Mouse (Mus musculus) liver, postnatal 0 days (tissue): ENCODE results near the gene Shq1. TPM values are rescaled to one million over a fixed set of nuclear protein-coding genes. Genes with fewer than 3 reads are reported as not detected.

ENCODE experiments used
- ATAC-seq: fragments of 200-750 bp; cut with Nextera tagmentation; 2 replicates; pipeline ENCODE4 v1.8.0; 2017; ENCODE audit warnings: mild to moderate bottlenecking, moderate library complexity
- DNase-seq: peaks from one replicate; pipeline ENCODE4 v3.0.0-alpha.2; 2016
- H3K27ac ChIP-seq: fragments of 300-500 bp; sonication (generic); 2 replicates; pipeline ENCODE4 v1.5.1; 2014; ENCODE audit warnings: antibody characterized with exemption, moderate library complexity, mild to moderate bottlenecking, low read depth
- H3K27me3 ChIP-seq: fragments of 300-500 bp; sonication (generic); 2 replicates; pipeline ENCODE4 v1.6.1; 2014; ENCODE audit warnings: low read length, control low read depth, mixed read lengths; ENCODE audit not compliant: insufficient read depth
- H3K36me3 ChIP-seq: fragments of 300-500 bp; sonication (generic); replicated peaks from 2 replicates; pipeline ENCODE4 v1.6.1; 2014; ENCODE audit warnings: mild to moderate bottlenecking, control low read depth, low read length, moderate library complexity, mixed read lengths; ENCODE audit not compliant: insufficient read depth
- H3K4me1 ChIP-seq: fragments of 300-500 bp; sonication (generic); 2 replicates; pipeline ENCODE4 v1.6.1; 2014; ENCODE audit warnings: antibody characterized with exemption, mild to moderate bottlenecking, control low read depth; ENCODE audit not compliant: insufficient read depth
- H3K4me2 ChIP-seq: fragments of 300-500 bp; sonication (generic); 2 replicates; pipeline ENCODE4 v1.6.1; 2014; ENCODE audit warnings: low read depth, mild to moderate bottlenecking, low read length, moderate library complexity, mixed read lengths
- H3K4me3 ChIP-seq: fragments of 300-500 bp; sonication (generic); 2 replicates; pipeline ENCODE4 v1.5.1; 2014; ENCODE audit warnings: low read depth, low read length
- H3K9ac ChIP-seq: fragments of 300-500 bp; sonication (generic); replicated peaks from 2 replicates; pipeline ENCODE4 v1.6.1; 2014; ENCODE audit warnings: mild to moderate bottlenecking, moderate library complexity
- H3K9me3 ChIP-seq: fragments of 300-500 bp; sonication (generic); 2 replicates; pipeline ENCODE4 v1.6.1; 2016; ENCODE audit warnings: mild to moderate bottlenecking, control low read depth, low read length, mixed read lengths
- CTCF ChIP-seq: sonication (generic); IDR thresholded peaks from 2 replicates; pipeline ENCODE4 v1.5.1; 2016; ENCODE audit warnings: antibody characterized with exemption, low read depth
- EP300 ChIP-seq: IDR thresholded peaks from 2 replicates; pipeline ENCODE4 v1.6.1; 2016; ENCODE audit warnings: antibody characterized with exemption, low read depth, mild to moderate bottlenecking
- whole genome bisulfite sequencing: fragments of 180-500 bp; shearing (Covaris S2); extraction: QIAGEN DNeasy Blood & Tissue Kit; methylation state at CpG from one replicate; pipeline ENCODE4 v1.1.7; 2014; ENCODE audit not compliant: insufficient replicate concordance; 5-methylcytosine and 5-hydroxymethylcytosine counted together
- polyA plus RNA-seq: library from polyadenylated mRNA; unstranded; fragments of >200 nt; fragmentation: Nextera tagmentation; extraction: Ambion mirVana; gene quantifications from 2 replicates; pipeline ENCODE4 v1.2.1, GENCODE M21; 2015

Gene Shq1
- 6.4 TPM in 2 replicates for polyA plus RNA-seq

- peak; percentile 96 for ATAC-seq
- no peaks in the 10 kb centered on the region for H3K36me3 ChIP-seq
- under 1% methylated on average over 49 of the region's 49 CpGs for WGBS
- peak; percentile 90 for DNase-seq
- peak within 1 kb of the TSS; percentile 77 for H3K9ac ChIP-seq
- TF ChIP-seq EP300 (no peak), CTCF (peak; percentile 31; the same call in 1 of the 2 replicates)
- H3K9me3 ChIP-seq = no peaks in the 10 kb centered on the region
- 0 out of 2 replicates have a peak, but pooled peaks cover 4% of the 10 kb centered on the region for H3K4me1 ChIP-seq
- peak within 1 kb of the TSS; percentile 88 for H3K4me3 ChIP-seq
- H3K4me2 ChIP-seq = peak within 1 kb of the TSS; percentile 94
- H3K27ac ChIP-seq = peak within 1 kb of the TSS; percentile 73
- H3K27me3 ChIP-seq = no peaks in the 10 kb centered on the region
These were observed at the start of gene Shq1 for GRCm38 (mm10) chr6:100670880-100671344. Gene Shq1, minus strand, starts transcription at chr6:100671157.

GRCm38 (mm10) chr6:100720098-100720501, 49.1 kb upstream of the Shq1 start:
- no peaks in the 10 kb centered on the region for H3K4me1 ChIP-seq
- no peaks in the 10 kb centered on the region for H3K36me3 ChIP-seq
- no peak overlapping the region for H3K9ac ChIP-seq
- H3K9me3 ChIP-seq = no peaks in the 10 kb centered on the region
- TF ChIP-seq CTCF (no peak), EP300 (no peak)
- no peak overlapping the region for H3K4me2 ChIP-seq
- H3K27ac ChIP-seq = no peak overlapping the region
- ATAC-seq (no peak), DNase-seq (no peak)
- no peaks in the 10 kb centered on the region for H3K27me3 ChIP-seq
- H3K4me3 ChIP-seq = no peak overlapping the region
- WGBS = 64% methylated on average over 6 of the region's 6 CpGs

GRCm38 (mm10) chr6:100716817-100717216, 45.9 kb upstream of the Shq1 start:
- WGBS = 58% methylated on average over 8 of the region's 8 CpGs
- H3K27me3 ChIP-seq = no peaks in the 10 kb centered on the region
- no peak overlapping the region for H3K27ac ChIP-seq
- DNase-seq (no peak), ATAC-seq (no peak)
- H3K36me3 ChIP-seq = no peaks in the 10 kb centered on the region
- H3K9ac ChIP-seq = no peak overlapping the region
- no peak overlapping the region for H3K4me3 ChIP-seq
- no peak overlapping the region for H3K4me2 ChIP-seq
- TF ChIP-seq CTCF = no peak
- no peak for TF ChIP-seq EP300
- H3K4me1 ChIP-seq = no peaks in the 10 kb centered on the region
- H3K9me3 ChIP-seq = no peaks in the 10 kb centered on the region

GRCm38 (mm10) chr6:100716152-100716551, 45.2 kb upstream of the Shq1 start:
- ATAC-seq (no peak), DNase-seq (no peak)
- Histone ChIP-seq H3K27me3 (no peaks in the 10 kb centered on the region), H3K4me3 (no peak overlapping the region), H3K27ac (no peak overlapping the region), H3K4me1 (no peaks in the 10 kb centered on the region), H3K4me2 (no peak overlapping the region), H3K36me3 (no peaks in the 10 kb centered on the region), H3K9ac (no peak overlapping the region), H3K9me3 (no peaks in the 10 kb centered on the region)
- TF ChIP-seq EP300 (no peak), CTCF (no peak)
- WGBS = 58% methylated on average over 7 of the region's 7 CpGs

- WGBS = 78% methylated on average over 8 of the region's 8 CpGs
- no peak overlapping the region for H3K9ac ChIP-seq
- H3K36me3 ChIP-seq = no peaks in the 10 kb centered on the region
- no peak overlapping the region for H3K4me2 ChIP-seq
- no peaks in the 10 kb centered on the region for H3K9me3 ChIP-seq
- TF ChIP-seq EP300 = no peak
- no peak for TF ChIP-seq CTCF
- no peaks in the 10 kb centered on the region for H3K4me1 ChIP-seq
- DNase-seq = no peak
- no peak overlapping the region for H3K27ac ChIP-seq
- ATAC-seq = no peak
- no peak overlapping the region for H3K4me3 ChIP-seq
- H3K27me3 ChIP-seq = no peaks in the 10 kb centered on the region
These were observed 44.4 kb upstream of the Shq1 start for GRCm38 (mm10) chr6:100715296-100715828.

- Histone ChIP-seq H3K4me2 (no peak overlapping the region), H3K9me3 (no peaks in the 10 kb centered on the region), H3K9ac (no peak overlapping the region), H3K27me3 (peaks cover 13% of the 10 kb centered on the region), H3K36me3 (no peaks in the 10 kb centered on the region), H3K27ac (no peak overlapping the region), H3K4me3 (no peak overlapping the region), H3K4me1 (no peaks in the 10 kb centered on the region)
- 70% methylated on average over 5 of the region's 5 CpGs for WGBS
- ATAC-seq = no peak
- TF ChIP-seq EP300 = no peak
- no peak for TF ChIP-seq CTCF
- DNase-seq = no peak
These were observed 39.9 kb upstream of the Shq1 start for GRCm38 (mm10) chr6:100710866-100711265.

GRCm38 (mm10) chr6:100710170-100710569, 39.2 kb upstream of the Shq1 start:
- Histone ChIP-seq H3K4me1 (no peaks in the 10 kb centered on the region), H3K36me3 (no peaks in the 10 kb centered on the region), H3K9me3 (no peaks in the 10 kb centered on the region), H3K4me2 (no peak overlapping the region), H3K4me3 (no peak overlapping the region), H3K27ac (no peak overlapping the region), H3K27me3 (peaks cover 20% of the 10 kb centered on the region), H3K9ac (no peak overlapping the region)
- DNase-seq = no peak
- 20% methylated on average over 4 of the region's 4 CpGs for WGBS
- TF ChIP-seq EP300 = no peak
- TF ChIP-seq CTCF = peak; percentile 47
- ATAC-seq = no peak
